Mouse (Mus musculus) embryonic facial prominence, embryonic 14.5 days (tissue): Measurements from ENCODE around the gene Zxdb. TPM values are rescaled to one million over a fixed set of nuclear protein-coding genes. Genes with fewer than 3 reads are reported as not detected.

Experiments used
- ATAC-seq: fragments of 200-750 bp; cut with Nextera tagmentation; 2 replicates; pipeline ENCODE4 v1.8.0; 2017; ENCODE audit warnings: low read depth, moderate number of reproducible peaks, moderate TSS enrichment
- DNase-seq: peaks from one replicate; pipeline ENCODE4 v3.0.0-alpha.2; 2015; ENCODE audit warnings: low spot score
- H3K27ac ChIP-seq: fragments of 300-500 bp; sonication (generic); replicated peaks from 2 replicates; pipeline ENCODE4 v1.5.1; 2014; ENCODE audit warnings: low read depth, mild to moderate bottlenecking, low read length, moderate library complexity
- H3K27me3 ChIP-seq: fragments of 300-500 bp; sonication (generic); replicated peaks from 2 replicates; pipeline ENCODE4 v1.6.1; 2014; ENCODE audit warnings: low read length; ENCODE audit not compliant: control insufficient read depth, insufficient read depth
- H3K36me3 ChIP-seq: fragments of 300-500 bp; sonication (generic); 2 replicates; pipeline ENCODE4 v1.6.1; 2014; ENCODE audit warnings: low read length, mixed read lengths; ENCODE audit not compliant: control insufficient read depth, insufficient read depth
- H3K4me1 ChIP-seq: fragments of 300-500 bp; sonication (generic); 2 replicates; pipeline ENCODE4 v1.6.1; 2014; ENCODE audit warnings: antibody characterized with exemption, low read length; ENCODE audit not compliant: control insufficient read depth, insufficient read depth
- H3K4me2 ChIP-seq: fragments of 300-500 bp; sonication (generic); 2 replicates; pipeline ENCODE4 v1.6.1; 2014; ENCODE audit warnings: low read depth, mild to moderate bottlenecking, low read length, moderate library complexity, mixed read lengths
- H3K4me3 ChIP-seq: fragments of 300-500 bp; sonication (generic); 2 replicates; pipeline ENCODE4 v1.5.1; 2014; ENCODE audit warnings: low read depth, mild to moderate bottlenecking, low read length
- H3K9ac ChIP-seq: fragments of 300-500 bp; sonication (generic); 2 replicates; pipeline ENCODE4 v1.6.1; 2014; ENCODE audit warnings: low read depth, mild to moderate bottlenecking, low read length, moderate library complexity, mixed read lengths
- H3K9me3 ChIP-seq: fragments of 300-500 bp; sonication (generic); 2 replicates; pipeline ENCODE4 v1.6.1; 2016; ENCODE audit warnings: low read length; ENCODE audit not compliant: control insufficient read depth
- WGBS: fragments of 180-500 bp; shearing (Covaris S2); extraction: QIAGEN DNeasy Blood & Tissue Kit; methylation state at CpG from one replicate; pipeline ENCODE4 v1.1.7; 2014; 5-methylcytosine and 5-hydroxymethylcytosine counted together
- polyA plus RNA-seq: library from polyadenylated mRNA; unstranded; fragments of >200 nt; fragmentation: Nextera tagmentation; extraction: Ambion mirVana; gene quantifications from 2 replicates; pipeline ENCODE4 v1.2.1, GENCODE M21; 2014

Gene Zxdb
- polyA plus RNA-seq, 1 experiment from 2014 or later: 2.7 TPM

- peak; percentile 3 for DNase-seq
- H3K27me3 ChIP-seq: no peaks in the 10 kb centered on the region
- H3K27ac ChIP-seq: no peak overlapping the region
- no peaks in the 10 kb centered on the region for H3K4me1 ChIP-seq
- H3K4me2 ChIP-seq: no peak overlapping the region
- H3K9ac ChIP-seq: no peak overlapping the region
- no peaks in the 10 kb centered on the region for H3K9me3 ChIP-seq
- no peaks in the 10 kb centered on the region for H3K36me3 ChIP-seq
- no peak for ATAC-seq
- 82% methylated on average over 5 of the region's 5 CpGs for WGBS
- no peak overlapping the region for H3K4me3 ChIP-seq
Observed at GRCm38 (mm10) chrX:94753733-94754132, 29.4 kb downstream of the Zxdb start.

- Histone ChIP-seq H3K36me3 (no peaks in the 10 kb centered on the region), H3K4me2 (no peak overlapping the region), H3K27me3 (no peaks in the 10 kb centered on the region), H3K9ac (no peak overlapping the region), H3K27ac (no peak overlapping the region), H3K4me1 (no peaks in the 10 kb centered on the region), H3K4me3 (no peak overlapping the region), H3K9me3 (no peaks in the 10 kb centered on the region)
- ATAC-seq: no peak
- WGBS: 21% methylated on average over 1 of the region's 1 CpGs
- no peak for DNase-seq
Observed at GRCm38 (mm10) chrX:94759959-94760358, 35.6 kb downstream of the Zxdb start.

GRCm38 (mm10) chrX:94773876-94774275, 49.5 kb downstream of the Zxdb start:
- H3K4me3 ChIP-seq: no peak overlapping the region
- ATAC-seq (no peak), DNase-seq (no peak)
- no peaks in the 10 kb centered on the region for H3K36me3 ChIP-seq
- H3K27me3 ChIP-seq: no peaks in the 10 kb centered on the region
- 96% methylated on average over 34 of the region's 34 CpGs for WGBS
- no peak overlapping the region for H3K9ac ChIP-seq
- no peak overlapping the region for H3K27ac ChIP-seq
- H3K4me2 ChIP-seq: no peak overlapping the region
- H3K4me1 ChIP-seq: no peaks in the 10 kb centered on the region
- no peaks in the 10 kb centered on the region for H3K9me3 ChIP-seq

Other genes starting within 250 kb of the Zxdb start
- gene Maged1, start 182.4 kb upstream of the Zxdb start, polyA plus RNA-seq: 759 and 868 TPM in 2 replicates
- gene Gspt2, start 88.5 kb upstream of the Zxdb start, polyA plus RNA-seq: 5.0 and 5.9 TPM in 2 replicates